Mouse (Mus musculus) layer of hippocampus, postnatal 25 days (tissue): ENCODE data around the gene Tagln3. TPM values are rescaled to one million over a fixed set of nuclear protein-coding genes. Genes with fewer than 3 reads are reported as not detected.

Source experiments
- DNase-seq, 2 experiments: peaks; one replicate each; pipeline ENCODE4 v3.0.0; 2022; ENCODE audit warnings: mixed read lengths in 2 of 2, low spot score in 1 of 2; ENCODE audit errors: extremely low spot score in 1 of 2
- total RNA-seq, 2 experiments: library from RNA; stranded (reverse); gene quantifications; 2 replicates each; pipeline ENCODE4 v1.2.3; 2021

Gene Tagln3
- total RNA-seq, 2 experiments from 2014 or later, result 259 to 275 TPM

- peak in 1 of 2 experiments; percentile 11 for DNase-seq
Observed at GRCm38 (mm10) chr16:45722460-45722951, 1.9 kb downstream of the Tagln3 start.

- no peak for DNase-seq
Observed at GRCm38 (mm10) chr16:45720022-45720630, 4.3 kb downstream of the Tagln3 start.

- no peak for DNase-seq
Observed at GRCm38 (mm10) chr16:45718296-45718695, 6.1 kb downstream of the Tagln3 start.

- DNase-seq, result no peak
Observed at GRCm38 (mm10) chr16:45714489-45715150, 9.8 kb downstream of the Tagln3 start.

GRCm38 (mm10) chr16:45713878-45714277, 10.5 kb downstream of the Tagln3 start:
- DNase-seq, result no peak

- DNase-seq, result no peak
Observed at GRCm38 (mm10) chr16:45713261-45713660, 11.1 kb downstream of the Tagln3 start.

- DNase-seq, result no peak
Observed at GRCm38 (mm10) chr16:45711263-45711662, 13.1 kb downstream of the Tagln3 start.

GRCm38 (mm10) chr16:45699301-45699700, 25.1 kb downstream of the Tagln3 start:
- no peak for DNase-seq

- DNase-seq, result no peak
Observed at GRCm38 (mm10) chr16:45697996-45698395, 26.4 kb downstream of the Tagln3 start.

GRCm38 (mm10) chr16:45695445-45696160, 28.8 kb downstream of the Tagln3 start:
- no peak for DNase-seq

- DNase-seq, result no peak
Observed at GRCm38 (mm10) chr16:45693558-45693957, 30.9 kb downstream of the Tagln3 start, which contains the start of gene Tmprss7. TSS of gene Tmprss7 (minus strand) at chr16:45693658.

- no peak for DNase-seq
Observed at GRCm38 (mm10) chr16:45692851-45693250, 31.6 kb downstream of the Tagln3 start.

- DNase-seq, result peak in 1 of 2 experiments; percentile 27
Observed at GRCm38 (mm10) chr16:45690178-45690577, 34.2 kb downstream of the Tagln3 start.

- DNase-seq, result no peak
Observed at GRCm38 (mm10) chr16:45686833-45687232, 37.6 kb downstream of the Tagln3 start.

- no peak for DNase-seq
Observed at GRCm38 (mm10) chr16:45685295-45685694, 39.1 kb downstream of the Tagln3 start.

GRCm38 (mm10) chr16:45684815-45685214, 39.6 kb downstream of the Tagln3 start:
- peak; percentile 53 to 84 for DNase-seq

- no peak for DNase-seq
Observed at GRCm38 (mm10) chr16:45676462-45676861, 47.9 kb downstream of the Tagln3 start.

- DNase-seq, result no peak
Observed at GRCm38 (mm10) chr16:45670005-45670404, 54.4 kb downstream of the Tagln3 start.

- no peak for DNase-seq
Observed at GRCm38 (mm10) chr16:45668178-45668577, 56.2 kb downstream of the Tagln3 start.

- no peak for DNase-seq
Observed at GRCm38 (mm10) chr16:45666136-45666535, 58.3 kb downstream of the Tagln3 start.

GRCm38 (mm10) chr16:45662381-45662780, 62.0 kb downstream of the Tagln3 start:
- no peak for DNase-seq
